Mouse (Mus musculus) limb, embryonic 10.5 days (tissue): ENCODE measurements around the gene Gm973. TPM values are rescaled to one million over a fixed set of nuclear protein-coding genes. Genes with fewer than 3 reads are reported as not detected.
A peak's percentile ranks its signal among the peaks of the same experiment; 100 is the strongest.

Source experiments
- DNase-seq: peaks from one replicate; pipeline ENCODE4 v3.0.0-alpha.2; 2017; ENCODE audit warnings: low spot score
- H3K27ac ChIP-seq: fragments of 300-500 bp; sonication (generic); 2 replicates; pipeline ENCODE4 v1.5.1; 2016; ENCODE audit warnings: mild to moderate bottlenecking
- H3K27me3 ChIP-seq: fragments of 300-500 bp; sonication (generic); 2 replicates; pipeline ENCODE4 v1.6.1; 2016; ENCODE audit warnings: low read depth, mild to moderate bottlenecking; ENCODE audit not compliant: poor library complexity, severe bottlenecking
- H3K36me3 ChIP-seq: fragments of 300-500 bp; sonication (generic); 2 replicates; pipeline ENCODE4 v1.6.1; 2016; ENCODE audit warnings: mild to moderate bottlenecking, moderate library complexity
- H3K4me1 ChIP-seq: fragments of 300-500 bp; sonication (generic); 2 replicates; pipeline ENCODE4 v1.6.1; 2016
- H3K4me3 ChIP-seq: fragments of 300-500 bp; sonication (generic); 2 replicates; pipeline ENCODE4 v1.5.1; 2016; ENCODE audit warnings: mild to moderate bottlenecking, moderate library complexity
- H3K9me3 ChIP-seq: fragments of 300-500 bp; sonication (generic); replicated peaks from 2 replicates; pipeline ENCODE4 v1.6.1; 2016; ENCODE audit warnings: mild to moderate bottlenecking
- WGBS: fragments of 180-500 bp; shearing (Covaris S2); methylation state at CpG from one replicate; pipeline ENCODE4 v1.1.7; 2016; 5-methylcytosine and 5-hydroxymethylcytosine counted together
- polyA plus RNA-seq: library from polyadenylated mRNA; unstranded; fragments of >200 nt; fragmentation: Nextera tagmentation; extraction: Ambion mirVana; gene quantifications from 2 replicates; pipeline ENCODE4 v1.2.1, GENCODE M21; 2016

The Gm973 gene
- polyA plus RNA-seq, 1 experiment from 2014 or later = 0.18 TPM

- Histone ChIP-seq H3K27me3 (no peaks in the 10 kb centered on the region), H3K27ac (no peak overlapping the region), H3K36me3 (no peaks in the 10 kb centered on the region), H3K4me1 (peaks cover 21% of the 10 kb centered on the region), H3K9me3 (no peaks in the 10 kb centered on the region), H3K4me3 (no peak overlapping the region)
- no peak for DNase-seq
- 92% methylated on average over 5 of the region's 5 CpGs for WGBS
Observed at GRCm38 (mm10) chr1:59538381-59538780, 22.3 kb downstream of the Gm973 start.

GRCm38 (mm10) chr1:59540537-59541148 lies 24.6 kb downstream of the Gm973 start:
- no peaks in the 10 kb centered on the region for H3K36me3 ChIP-seq
- DNase-seq = no peak
- 81% methylated on average over 19 of the region's 19 CpGs for WGBS
- H3K9me3 ChIP-seq = no peaks in the 10 kb centered on the region
- H3K27me3 ChIP-seq = no peaks in the 10 kb centered on the region
- H3K27ac ChIP-seq = peak overlapping the region; percentile 20; the same call in 1 of the 2 replicates
- H3K4me1 ChIP-seq = peaks cover 13% of the 10 kb centered on the region
- H3K4me3 ChIP-seq = no peak overlapping the region

- no peak overlapping the region for H3K27ac ChIP-seq
- DNase-seq = no peak
- WGBS = 93% methylated on average over 16 of the region's 16 CpGs
Observed at GRCm38 (mm10) chr1:59541271-59542020, 25.4 kb downstream of the Gm973 start.

GRCm38 (mm10) chr1:59542231-59542630 lies 26.2 kb downstream of the Gm973 start:
- H3K27ac ChIP-seq = no peak overlapping the region
- H3K9me3 ChIP-seq = no peaks in the 10 kb centered on the region
- no peak overlapping the region for H3K4me3 ChIP-seq
- 71% methylated on average over 6 of the region's 6 CpGs for WGBS
- H3K4me1 ChIP-seq = 0 out of 2 replicates have a peak, but pooled peaks cover 3% of the 10 kb centered on the region
- H3K27me3 ChIP-seq = no peaks in the 10 kb centered on the region
- no peaks in the 10 kb centered on the region for H3K36me3 ChIP-seq
- DNase-seq = no peak

More at GRCm38 (mm10) chr1:59541271-59542020, 25.4 kb downstream of the Gm973 start:
- Histone ChIP-seq H3K27me3 (no peaks in the 10 kb centered on the region), H3K4me3 (no peak overlapping the region), H3K4me1 (peaks cover 5% of the 10 kb centered on the region; the same call in 1 of the 2 replicates), H3K36me3 (no peaks in the 10 kb centered on the region), H3K9me3 (no peaks in the 10 kb centered on the region)

GRCm38 (mm10) chr1:59543911-59544310 lies 27.8 kb downstream of the Gm973 start:
- Histone ChIP-seq H3K9me3 (no peaks in the 10 kb centered on the region), H3K27me3 (no peaks in the 10 kb centered on the region), H3K27ac (no peak overlapping the region), H3K4me1 (peaks cover 10% of the 10 kb centered on the region), H3K36me3 (no peaks in the 10 kb centered on the region), H3K4me3 (no peak overlapping the region)
- DNase-seq = no peak
- WGBS = 80% methylated on average over 8 of the region's 8 CpGs

GRCm38 (mm10) chr1:59548486-59548885 lies 32.4 kb downstream of the Gm973 start:
- H3K4me1 ChIP-seq = peaks cover 19% of the 10 kb centered on the region
- 0 out of 2 replicates have a peak, but pooled peaks cover 4% of the 10 kb centered on the region for H3K27me3 ChIP-seq
- no peak overlapping the region for H3K4me3 ChIP-seq
- DNase-seq = no peak
- WGBS = 90% methylated on average over 5 of the region's 5 CpGs
- no peaks in the 10 kb centered on the region for H3K9me3 ChIP-seq
- no peaks in the 10 kb centered on the region for H3K36me3 ChIP-seq
- peak overlapping the region; percentile 74 for H3K27ac ChIP-seq

GRCm38 (mm10) chr1:59549036-59549675 lies 33.1 kb downstream of the Gm973 start:
- Histone ChIP-seq H3K4me3 (no peak overlapping the region), H3K27ac (peak overlapping the region; percentile 74), H3K9me3 (no peaks in the 10 kb centered on the region), H3K27me3 (0 out of 2 replicates have a peak, but pooled peaks cover 4% of the 10 kb centered on the region), H3K36me3 (no peaks in the 10 kb centered on the region), H3K4me1 (peaks cover 22% of the 10 kb centered on the region)
- 67% methylated on average over 7 of the region's 7 CpGs for WGBS
- DNase-seq = peak; percentile 57

- H3K27me3 ChIP-seq = 0 out of 2 replicates have a peak, but pooled peaks cover 4% of the 10 kb centered on the region
- no peaks in the 10 kb centered on the region for H3K36me3 ChIP-seq
- H3K4me1 ChIP-seq = peaks cover 22% of the 10 kb centered on the region
- H3K9me3 ChIP-seq = no peaks in the 10 kb centered on the region
- no peak overlapping the region for H3K4me3 ChIP-seq
- peak overlapping the region; percentile 27; the same call in 1 of the 2 replicates for H3K27ac ChIP-seq
- 87% methylated on average over 6 of the region's 6 CpGs for WGBS
- no peak for DNase-seq
Observed at GRCm38 (mm10) chr1:59550227-59550626, 34.2 kb downstream of the Gm973 start.

- H3K36me3 ChIP-seq = no peaks in the 10 kb centered on the region
- no peak overlapping the region for H3K27ac ChIP-seq
- H3K9me3 ChIP-seq = no peaks in the 10 kb centered on the region
- H3K4me1 ChIP-seq = peaks cover 22% of the 10 kb centered on the region
- 82% methylated on average over 11 of the region's 11 CpGs for WGBS
- 0 out of 2 replicates have a peak, but pooled peaks cover 4% of the 10 kb centered on the region for H3K27me3 ChIP-seq
- no peak for DNase-seq
- H3K4me3 ChIP-seq = no peak overlapping the region
Observed at GRCm38 (mm10) chr1:59550996-59551395, 34.9 kb downstream of the Gm973 start.

GRCm38 (mm10) chr1:59553708-59554107 lies 37.6 kb downstream of the Gm973 start:
- Histone ChIP-seq H3K27me3 (0 out of 2 replicates have a peak, but pooled peaks cover 4% of the 10 kb centered on the region), H3K4me3 (no peak overlapping the region), H3K9me3 (no peaks in the 10 kb centered on the region), H3K4me1 (peaks cover 18% of the 10 kb centered on the region), H3K36me3 (no peaks in the 10 kb centered on the region), H3K27ac (peak overlapping the region; percentile 40; the same call in 1 of the 2 replicates)
- DNase-seq = no peak
- WGBS = 65% methylated on average over 5 of the region's 5 CpGs

GRCm38 (mm10) chr1:59563581-59563980 lies 47.5 kb downstream of the Gm973 start:
- Histone ChIP-seq H3K9me3 (0 out of 2 replicates have a peak, but pooled peaks cover 3% of the 10 kb centered on the region), H3K4me3 (no peak overlapping the region), H3K4me1 (peaks cover 19% of the 10 kb centered on the region), H3K36me3 (no peaks in the 10 kb centered on the region), H3K27ac (no peak overlapping the region), H3K27me3 (no peaks in the 10 kb centered on the region)
- DNase-seq = no peak
- 63% methylated on average over 2 of the region's 2 CpGs for WGBS

- peaks cover 27% of the 10 kb centered on the region for H3K4me1 ChIP-seq
- H3K4me3 ChIP-seq = no peak overlapping the region
- no peak for DNase-seq
- no peaks in the 10 kb centered on the region for H3K27me3 ChIP-seq
- H3K9me3 ChIP-seq = 0 out of 2 replicates have a peak, but pooled peaks cover 3% of the 10 kb centered on the region
- WGBS = 94% methylated on average over 5 of the region's 5 CpGs
- H3K27ac ChIP-seq = no peak overlapping the region; the same call in 1 of the 2 replicates
- no peaks in the 10 kb centered on the region for H3K36me3 ChIP-seq
Observed at GRCm38 (mm10) chr1:59565804-59566203, 49.7 kb downstream of the Gm973 start.
